Mouse (Mus musculus) CH12.LX (cell line): ENCODE data around the gene Scarb1. TPM values are rescaled to one million over a fixed set of nuclear protein-coding genes. Genes with fewer than 3 reads are reported as not detected.

Experiments
- DNase-seq: peaks from one replicate; pipeline ENCODE4 v3.0.0-alpha.2; 2013; ENCODE audit errors: extremely low read depth
- H3K27ac ChIP-seq: 2 replicates; pipeline ENCODE4 v1.5.1; 2012; ENCODE audit warnings: low read depth, mild to moderate bottlenecking, control low read depth, moderate library complexity; ENCODE audit not compliant: insufficient read depth
- H3K27me3 ChIP-seq: replicated peaks from 2 replicates; pipeline ENCODE3; 2012; ENCODE audit warnings: inconsistent platforms
- H3K36me3 ChIP-seq, 2 experiments: replicated peaks in 1 of 2; 2 replicates each; pipeline versions ENCODE3 to v1.6.1; 2012; ENCODE audit warnings: inconsistent platforms in 1 of 2, low read length in 1 of 2, mild to moderate bottlenecking in 1 of 2, mixed read lengths in 1 of 2, moderate library complexity in 1 of 2; ENCODE audit not compliant: control insufficient read depth in 1 of 2, insufficient read depth in 1 of 2
- H3K4me1 ChIP-seq, 2 experiments: 2 replicates each; pipeline ENCODE4 v1.6.1; 2012; ENCODE audit warnings: inconsistent platforms in 1 of 2, moderate library complexity in 1 of 2; ENCODE audit not compliant: insufficient read depth in 2 of 2, control insufficient read depth in 1 of 2
- H3K4me2 ChIP-seq: 2 replicates; pipeline ENCODE4 v1.6.1; 2012; ENCODE audit warnings: low read depth, mild to moderate bottlenecking, control low read depth; ENCODE audit not compliant: poor library complexity, insufficient read depth, severe bottlenecking
- H3K4me3 ChIP-seq, 3 experiments: fragments of 150-350 bp in 1 of 3; sonication (generic) in 1 of 3; replicated peaks in 1 of 3; 2 replicates each; pipeline versions ENCODE3 to v1.5.1; 2011 to 2012; ENCODE audit warnings: low read depth in 2 of 3, low read length in 2 of 3, mild to moderate bottlenecking in 2 of 3, moderate library complexity in 2 of 3, control low read depth in 1 of 3, improper control_type of control experiment in 1 of 3, inconsistent platforms in 1 of 3, mixed read lengths in 1 of 3; ENCODE audit not compliant: poor library complexity in 1 of 3
- H3K79me2 ChIP-seq: replicated peaks from 2 replicates; pipeline ENCODE4 v1.6.1; 2012; ENCODE audit warnings: mild to moderate bottlenecking, moderate library complexity; ENCODE audit not compliant: control insufficient read depth, poor library complexity, insufficient read depth, severe bottlenecking; ENCODE audit errors: extremely low read depth
- H3K9ac ChIP-seq: 2 replicates; pipeline ENCODE4 v1.6.1; 2012; ENCODE audit warnings: low read depth, mild to moderate bottlenecking, control low read depth, moderate library complexity; ENCODE audit not compliant: insufficient read depth
- H3K9me3 ChIP-seq: replicated peaks from 2 replicates; pipeline ENCODE3; 2012; ENCODE audit warnings: low read length, inconsistent platforms, mixed read lengths
- BHLHE40 ChIP-seq: IDR thresholded peaks from 2 replicates; pipeline ENCODE4 v1.6.1; 2011; ENCODE audit warnings: mild to moderate bottlenecking, low read depth, low read length, improper control_type of control experiment
- CHD1 ChIP-seq: IDR thresholded peaks from 2 replicates; pipeline ENCODE4 v1.6.1; 2012; ENCODE audit warnings: low read depth, low read length, improper control_type of control experiment, inconsistent platforms
- EP300 ChIP-seq: IDR thresholded peaks from 2 replicates; pipeline ENCODE4 v1.6.1; 2011; ENCODE audit warnings: low read length, improper control_type of control experiment
- ETS1 ChIP-seq: conservative IDR thresholded peaks from 2 replicates; pipeline ENCODE4 v1.6.1; 2012; ENCODE audit warnings: low read depth, mild to moderate bottlenecking, inconsistent platforms, low read length, improper control_type of control experiment, moderate library complexity
- GABPA ChIP-seq: IDR thresholded peaks from 2 replicates; pipeline ENCODE4 v1.6.1; 2012; ENCODE audit warnings: low read depth, low read length, improper control_type of control experiment, inconsistent platforms; ENCODE audit not compliant: insufficient replicate concordance
- JUN ChIP-seq: IDR thresholded peaks from 2 replicates; pipeline ENCODE4 v1.6.1; 2011; ENCODE audit warnings: low read depth, mild to moderate bottlenecking, low read length, improper control_type of control experiment, moderate library complexity; ENCODE audit not compliant: insufficient read depth
- JUND ChIP-seq: conservative IDR thresholded peaks from 2 replicates; pipeline ENCODE4 v1.6.1; 2011; ENCODE audit warnings: low read depth, low read length, improper control_type of control experiment
- MAZ ChIP-seq: IDR thresholded peaks from 2 replicates; pipeline ENCODE4 v1.6.1; 2012; ENCODE audit warnings: low read depth, mild to moderate bottlenecking, inconsistent platforms, low read length, improper control_type of control experiment, moderate library complexity
- MYC ChIP-seq: IDR thresholded peaks from 2 replicates; pipeline ENCODE4 v1.6.1; 2011; ENCODE audit warnings: low read depth, mild to moderate bottlenecking, improper control_type of control experiment, low read length
- NELFE ChIP-seq: IDR thresholded peaks from 2 replicates; pipeline ENCODE4 v1.6.1; 2011; ENCODE audit warnings: low read depth, low read length, improper control_type of control experiment
- NRF1 ChIP-seq: IDR thresholded peaks from 2 replicates; pipeline ENCODE4 v1.6.1; 2014; ENCODE audit warnings: low read depth, mild to moderate bottlenecking, inconsistent platforms, low read length, improper control_type of control experiment, moderate library complexity
- POLR2AphosphoS2 ChIP-seq: IDR thresholded peaks from 2 replicates; pipeline ENCODE4 v1.6.1; 2011; ENCODE audit warnings: low read depth, low read length, improper control_type of control experiment
- RAD21 ChIP-seq: IDR thresholded peaks from 2 replicates; pipeline ENCODE4 v1.6.1; 2011; ENCODE audit warnings: low read depth, mild to moderate bottlenecking, low read length, improper control_type of control experiment, moderate library complexity
- SIN3A ChIP-seq: IDR thresholded peaks from 2 replicates; pipeline ENCODE4 v1.6.1; 2012; ENCODE audit warnings: low read length, improper control_type of control experiment, inconsistent platforms
- USF1 ChIP-seq: IDR thresholded peaks from 2 replicates; pipeline ENCODE4 v1.6.1; 2014; ENCODE audit warnings: low read depth, mild to moderate bottlenecking, inconsistent platforms, low read length, improper control_type of control experiment
- USF2 ChIP-seq: conservative IDR thresholded peaks from 2 replicates; pipeline ENCODE4 v1.6.1; 2011; ENCODE audit warnings: low read depth, low read length, improper control_type of control experiment
- ZMIZ1 ChIP-seq: IDR thresholded peaks from 2 replicates; pipeline ENCODE4 v1.6.1; 2012; ENCODE audit warnings: low read depth, mild to moderate bottlenecking, inconsistent platforms, low read length, improper control_type of control experiment
- dilution Hi-C: fragments of 300-500 bp; cut with MboI; formaldehyde crosslinking; loops from 2 replicates; pipeline ENCODE4 v1.14.3; 2020; ENCODE audit warnings: low sequenced_read_pairs; ENCODE audit not compliant: extremely low pct_unique_long_range_greater_than_20kb, extremely low pct_ligation_motif_present
- in situ Hi-C: fragments of 300-500 bp; cut with MboI; formaldehyde crosslinking; loops from 3 replicates; pipeline ENCODE4 v1.14.3; 2019; ENCODE audit warnings: low sequenced_read_pairs, low pct_ligation_motif_present, low pct_unique_long_range_greater_than_20kb, mixed read lengths
- polyA plus RNA-seq: library from polyadenylated mRNA; unstranded; fragments of >175 nt; gene quantifications from 2 replicates; pipeline ENCODE4 v1.2.1, GENCODE M21; 2012; ENCODE audit warnings: low read depth; ENCODE audit not compliant: insufficient read length
- total RNA-seq, 2 experiments: library from RNA; depleted of rRNA; stranded (reverse); fragments of 300-350 nt in 1 of 2; fragments of >200 nt in 1 of 2; gene quantifications; 2 replicates each; pipeline ENCODE4 v1.2.3; 2012 to 2014

The Scarb1 gene
- total and polyA plus RNA-seq, 3 experiments: 11.6 to 24.7 (median 20.0) TPM

- in situ Hi-C loops (loop anchor here (10.0 kb wide), 1 partner anchor 122 kb away; no protein-coding TSS in a partner anchor), dilution Hi-C loops (no loop called here)
- Histone ChIP-seq H3K4me1 (peaks cover 5 to 26% of the 10 kb centered on the region in 2 experiments), H3K4me2 (no peak overlapping the region), H3K36me3 (no peaks in the 10 kb centered on the region), H3K4me3 (no peak overlapping the region), H3K27me3 (peaks cover 49% of the 10 kb centered on the region), H3K27ac (no peak overlapping the region), H3K79me2 (no peaks in the 10 kb centered on the region), H3K9me3 (peaks cover 3% of the 10 kb centered on the region), H3K9ac (no peak overlapping the region)
- no peak for TF ChIP-seq EP300
- TF ChIP-seq MYC: no peak
- no peak for TF ChIP-seq NRF1
- TF ChIP-seq POLR2AphosphoS2: no peak
- no peak for TF ChIP-seq RAD21
- TF ChIP-seq USF2: no peak
- no peak for TF ChIP-seq USF1
- TF ChIP-seq JUND: no peak
- TF ChIP-seq MAZ: no peak
- TF ChIP-seq ZMIZ1: no peak
- TF ChIP-seq NELFE: no peak
- no peak for TF ChIP-seq CHD1
- TF ChIP-seq GABPA: no peak
- no peak for TF ChIP-seq ETS1
- no peak for TF ChIP-seq SIN3A
- DNase-seq: no peak
Measured at GRCm38 (mm10) chr5:125246711-125247110, 94.2 kb downstream of the Scarb1 start.

GRCm38 (mm10) chr5:125245534-125246151 is 95.3 kb downstream of the Scarb1 start:
- in situ Hi-C loops (loop anchor here (10.0 kb wide), 1 partner anchor 121 kb away; no protein-coding TSS in a partner anchor), dilution Hi-C loops (no loop called here)
- Histone ChIP-seq H3K36me3 (no peaks in the 10 kb centered on the region), H3K4me2 (peak overlapping the region; percentile 70), H3K4me1 (peaks cover 4 to 26% of the 10 kb centered on the region in 2 experiments), H3K27me3 (peaks cover 46% of the 10 kb centered on the region), H3K79me2 (no peaks in the 10 kb centered on the region), H3K4me3 (no peak overlapping the region), H3K9ac (no peak overlapping the region), H3K9me3 (peaks cover 3% of the 10 kb centered on the region), H3K27ac (no peak overlapping the region)
- TF ChIP-seq BHLHE40 (peak; percentile 20; the same call in 1 of the 2 replicates), JUN (no peak)
- peak; percentile 33 for DNase-seq
